Comparison of ENCODE assay signal across 9 mouse cellular contexts in genomic region chr19:40343018-40343417, GRCm38 (mm10).
A peak's percentile ranks its signal among the peaks of the same experiment; 100 is the strongest.
DNase-seq lines count a peak whose midpoint lies in the region; ATAC-seq and TF ChIP-seq lines count a peak whose summit lies in the region.
"Had no signal": no experiment of that assay in that cellular context is flagged by ENCODE, and none has a peak within 500 bp of the region (broad histone marks: within the 10 kb centered on the region; RNA-seq: fewer than 3 reads in every experiment).

No protein-coding gene starts in this region.

- H3K4me2 ChIP-seq in forebrain, postnatal 0 days (ENCODE audit: low read depth) = no peak overlapping the region
- H3K4me2 ChIP-seq: liver, embryonic 15.5 days had no signal

- 7% methylated on average over 5 of the region's 5 CpGs for WGBS in forebrain, postnatal 0 days

- H3K27me3 ChIP-seq in forebrain, postnatal 0 days (ENCODE audit: insufficient read depth, low read length) = no peaks in the 10 kb centered on the region
- H3K27me3 ChIP-seq: liver, embryonic 15.5 days had no signal

- H3K4me1 ChIP-seq in forebrain, postnatal 0 days (ENCODE audit: insufficient read depth) = peaks cover 4% of the 10 kb centered on the region; the same call in 1 of the 2 replicates

- DNase-seq in Muller cell, postnatal 12 days (ENCODE audit: inconsistent ontology term) = peak; percentile 55
- DNase-seq in cerebellum, adult 18-20 months = peak; percentile 85 to 89
- peak; percentile 84 for DNase-seq in forebrain, postnatal 0 days
- peak; percentile 81 to 86 for DNase-seq in left cerebral cortex, adult 2 months (ENCODE audit: extremely low spot score in 1 of 2, low spot score in 2 of 2)
- peak; percentile 83 to 90 for DNase-seq in right cerebral cortex, postnatal 10 days (ENCODE audit: low spot score in 2 of 2)
- peak; percentile 85 for DNase-seq in urinary bladder, postnatal 14 days (ENCODE audit: low spot score)

- ATAC-seq in forebrain, postnatal 0 days = peak; percentile 84
- peak; percentile 76 for ATAC-seq in inflammation-experienced regulatory T-cells, adult 6 months
- ATAC-seq in megakaryocyte-erythroid progenitor cell, adult 5-6 weeks (replicated peaks; ENCODE audit: low FRiP score, low TSS enrichment, poor library complexity, severe bottlenecking) = peak; percentile 87

- H3K9ac ChIP-seq in forebrain, postnatal 0 days = no peak overlapping the region
- H3K9ac ChIP-seq: liver, embryonic 15.5 days had no signal

- H3K4me3 ChIP-seq in forebrain, postnatal 0 days (ENCODE audit: low read depth, low read length) = no peak overlapping the region
- H3K4me3 ChIP-seq in left cerebral cortex, adult 2 months = no peak overlapping the region
- H3K4me3 ChIP-seq: liver, embryonic 15.5 days had no signal

- TF ChIP-seq CTCF in forebrain, postnatal 0 days (IDR thresholded peaks at IDR 0.05; ENCODE audit: low read depth) = peak; percentile 93
- TF ChIP-seq CTCF in left cerebral cortex, adult 2 months (IDR thresholded peaks at IDR 0.05) = peak; percentile 94

- no peak overlapping the region for H3K27ac ChIP-seq in forebrain, postnatal 0 days (ENCODE audit: low read depth, low read length)
- H3K27ac ChIP-seq in left cerebral cortex, adult 2 months = no peak overlapping the region
- H3K27ac ChIP-seq: liver, embryonic 15.5 days had no signal

- 0 out of 2 replicates have a peak, but pooled peaks cover 9% of the 10 kb centered on the region for H3K36me3 ChIP-seq in forebrain, postnatal 0 days (ENCODE audit: insufficient read depth)

- H3K9me3 ChIP-seq in forebrain, postnatal 0 days (ENCODE audit: low read length) = no peaks in the 10 kb centered on the region
- H3K9me3 ChIP-seq: liver, embryonic 15.5 days had no signal

- intact Hi-C loops in left cerebral cortex, adult 2 months (cut with DNase I) = loop anchor here (1.0 to 10.0 kb wide), 2 partner anchors 202 to 1358 kb away; no protein-coding TSS in a partner anchor
